Mouse (Mus musculus) CD8-positive naive resting alpha-beta T cell, adult 57 days (primary cell): ENCODE data around the gene Erbb3. TPM values are rescaled to one million over a fixed set of nuclear protein-coding genes. Genes with fewer than 3 reads are reported as not detected.

Experiments
- total RNA-seq: library from RNA; stranded (reverse); gene quantifications from one replicate; pipeline ENCODE4 v1.2.4, GENCODE M21; 2023

The Erbb3 gene
- total RNA-seq: 0.80 TPM

GRCm38 (mm10) chr10:128589464-128590192 lies at the start of gene Erbb3:
Gene Erbb3 (minus strand): TSS chr10:128589652.

GRCm38 (mm10) chr10:128626311-128627310 lies 37.2 kb upstream of the Erbb3 start, which contains the start of gene Rps26:
Gene Rps26 (minus strand): TSS chr10:128626747.

GRCm38 (mm10) chr10:128565788-128566531 lies 23.5 kb downstream of the Erbb3 start, which contains the start of gene Pa2g4:
Gene Pa2g4 (minus strand): TSS chr10:128565987.

GRCm38 (mm10) chr10:128548947-128549681 lies 40.3 kb downstream of the Erbb3 start, which contains the start of gene Rpl41:
Gene Rpl41 (minus strand): TSS chr10:128549305.

GRCm38 (mm10) chr10:128547361-128548032 lies 42.0 kb downstream of the Erbb3 start, which contains the start of gene Zc3h10:
Gene Zc3h10 (minus strand): TSS chr10:128547774.

GRCm38 (mm10) chr10:128525671-128526308 lies 63.7 kb downstream of the Erbb3 start, which contains the start of gene Esyt1:
Gene Esyt1 (minus strand): TSS chr10:128525871.

Other genes starting within 250 kb of the Erbb3 start
- gene Coq10a, start 220.7 kb downstream of the Erbb3 start, total RNA-seq: 22.3 TPM
- 50.4 TPM for gene Ankrd52, start 212.5 kb downstream of the Erbb3 start, total RNA-seq
- not detected for gene Slc39a5, start 188.4 kb downstream of the Erbb3 start, total RNA-seq
- gene Nabp2, start 178.2 kb downstream of the Erbb3 start, total RNA-seq: 41.9 TPM
- 28.7 TPM for gene Rnf41, start 178.0 kb downstream of the Erbb3 start, total RNA-seq
- gene Smarcc2, start 130.4 kb downstream of the Erbb3 start, total RNA-seq: 114 TPM
- 626 TPM for gene Myl6, start 95.5 kb downstream of the Erbb3 start, total RNA-seq
- gene Myl6b, start 91.0 kb downstream of the Erbb3 start, total RNA-seq: not detected
- gene Esyt1, start 63.8 kb downstream of the Erbb3 start, total RNA-seq: 290 TPM
- gene Zc3h10, start 41.9 kb downstream of the Erbb3 start, total RNA-seq: 33.3 TPM
- 4,677 TPM for gene Rpl41, start 40.3 kb downstream of the Erbb3 start, total RNA-seq
- 73.7 TPM for gene Pa2g4, start 23.7 kb downstream of the Erbb3 start, total RNA-seq
- 1,628 TPM for gene Rps26, start 37.1 kb upstream of the Erbb3 start, total RNA-seq
- 2.2 TPM for gene Ikzf4, start 56.3 kb upstream of the Erbb3 start, total RNA-seq
- 10.3 TPM for gene Suox, start 84.4 kb upstream of the Erbb3 start, total RNA-seq
- 32.0 TPM for gene Rab5b, start 106.6 kb upstream of the Erbb3 start, total RNA-seq
- gene Pmel, start 114.5 kb upstream of the Erbb3 start, total RNA-seq: not detected
- gene Cdk2, start 115.4 kb upstream of the Erbb3 start, total RNA-seq: 21.7 TPM
- gene Dgka, start 155.2 kb upstream of the Erbb3 start, total RNA-seq: 775 TPM
- gene Pym1, start 158.2 kb upstream of the Erbb3 start, total RNA-seq: 81.7 TPM
- gene Mmp19, start 201.3 kb upstream of the Erbb3 start, total RNA-seq: 0.24 TPM
- 56.7 TPM for gene Dnajc14, start 214.4 kb upstream of the Erbb3 start, total RNA-seq
- gene Tmem198b, start 214.7 kb upstream of the Erbb3 start, total RNA-seq: 10.0 TPM
- gene Sarnp, start 227.7 kb upstream of the Erbb3 start, total RNA-seq: 61.5 TPM
- gene Ormdl2, start 232.0 kb upstream of the Erbb3 start, total RNA-seq: 23.2 TPM